In genomic region chr10:117094504-117095329, GRCm38 (mm10) we compare ENCODE assay signal across 9 mouse cellular contexts. TPM values are rescaled to one million over a fixed set of nuclear protein-coding genes. Genes with fewer than 3 reads are reported as not detected.
DNase-seq lines count a peak whose midpoint lies in the region; ATAC-seq and TF ChIP-seq lines count a peak whose summit lies in the region.
"Had no signal": no experiment of that assay in that cellular context is flagged by ENCODE, and none has a peak within 500 bp of the region (broad histone marks: within the 10 kb centered on the region; RNA-seq: fewer than 3 reads in every experiment).

No protein-coding gene starts in this region.

- TF ChIP-seq EP300 in stomach, postnatal 0 days (optimal IDR thresholded peaks at IDR 0.05): no peak

- peaks cover 27% of the 10 kb centered on the region for H3K36me3 ChIP-seq in embryonic facial prominence, embryonic 10.5 days (replicated peaks)
- H3K36me3 ChIP-seq in heart, embryonic 11.5 days (ENCODE audit: control insufficient read depth, insufficient read depth, low read length): peaks cover 4% of the 10 kb centered on the region; the same call in 1 of the 2 replicates
- no peaks in the 10 kb centered on the region for H3K36me3 ChIP-seq in stomach, postnatal 0 days (ENCODE audit: control insufficient read depth, insufficient read depth, low read length)

- intact Hi-C loops in heart, postnatal 25 days (cut with DNase I): no loop called here

- no peak for TF ChIP-seq CTCF in stomach, postnatal 0 days (IDR thresholded peaks at IDR 0.05; ENCODE audit: low read depth)

- H3K9me3 ChIP-seq in embryonic facial prominence, embryonic 10.5 days: no peaks in the 10 kb centered on the region
- H3K9me3 ChIP-seq in heart, embryonic 11.5 days (replicated peaks; ENCODE audit: control insufficient read depth, low read length): no peaks in the 10 kb centered on the region
- no peaks in the 10 kb centered on the region for H3K9me3 ChIP-seq in stomach, postnatal 0 days (ENCODE audit: control insufficient read depth, low read length)

- peak overlapping the region; percentile 42; the same call in 1 of the 2 replicates for H3K27ac ChIP-seq in embryonic facial prominence, embryonic 10.5 days (replicated peaks)
- H3K27ac ChIP-seq in heart, embryonic 11.5 days (ENCODE audit: low read depth, low read length): peak overlapping the region; percentile 62
- H3K27ac ChIP-seq in stomach, postnatal 0 days (replicated peaks): 0 out of 2 replicates have a peak overlapping the region, but pooled peaks have one; percentile 25

- no peak overlapping the region for H3K9ac ChIP-seq in heart, embryonic 11.5 days (ENCODE audit: low read depth, low read length)
- no peak overlapping the region for H3K9ac ChIP-seq in stomach, postnatal 0 days (ENCODE audit: low read length)

- 64% methylated on average over 15 of the region's 15 CpGs for WGBS in embryonic facial prominence, embryonic 10.5 days
- 36% methylated on average over 15 of the region's 15 CpGs for WGBS in heart, embryonic 11.5 days (ENCODE audit: insufficient replicate concordance)
- WGBS in stomach, postnatal 0 days: 31% methylated on average over 15 of the region's 15 CpGs

- peak; percentile 71 for ATAC-seq in heart, embryonic 11.5 days (replicated peaks; ENCODE audit: insufficient number of reproducible peaks, low FRiP score, low TSS enrichment)
- ATAC-seq in stomach, postnatal 0 days (ENCODE audit: low FRiP score, low TSS enrichment): peak; percentile 80

- no peaks in the 10 kb centered on the region for H3K27me3 ChIP-seq in embryonic facial prominence, embryonic 10.5 days (replicated peaks; ENCODE audit: low read depth, poor library complexity, severe bottlenecking)
- H3K27me3 ChIP-seq in heart, embryonic 11.5 days (ENCODE audit: control insufficient read depth, insufficient read depth, low read length): no peaks in the 10 kb centered on the region
- no peaks in the 10 kb centered on the region for H3K27me3 ChIP-seq in stomach, postnatal 0 days (ENCODE audit: control insufficient read depth, insufficient read depth, low read length)

- peak; percentile 95 for DNase-seq in heart, adult 11 months
- DNase-seq in heart, postnatal 25 days (ENCODE audit: low spot score): no peak
- DNase-seq in embryonic facial prominence, embryonic 10.5 days (ENCODE audit: low spot score): peak; percentile 40
- DNase-seq in kidney, postnatal 10 days: peak; percentile 61
- peak; percentile 65 for DNase-seq in lung, postnatal 25 days (ENCODE audit: low spot score)
- DNase-seq in stomach, postnatal 0 days (ENCODE audit: low spot score): peak; percentile 30
- DNase-seq in natural killer cell, adult 2 months (ENCODE audit: low spot score in 2 of 2): no peak

- H3K4me1 ChIP-seq in embryonic facial prominence, embryonic 10.5 days: peaks cover 21% of the 10 kb centered on the region
- H3K4me1 ChIP-seq in heart, embryonic 11.5 days (ENCODE audit: control insufficient read depth, insufficient read depth, low read length): peaks cover 17% of the 10 kb centered on the region
- peaks cover 2% of the 10 kb centered on the region; the same call in 1 of the 2 replicates for H3K4me1 ChIP-seq in stomach, postnatal 0 days (replicated peaks; ENCODE audit: control insufficient read depth, insufficient read depth)

- H3K4me3 ChIP-seq in embryonic facial prominence, embryonic 10.5 days: no peak overlapping the region
- H3K4me3 ChIP-seq in heart, embryonic 11.5 days (ENCODE audit: low read depth, low read length): no peak overlapping the region
- H3K4me3 ChIP-seq in stomach, postnatal 0 days (ENCODE audit: low read depth, low read length): no peak overlapping the region

- H3K4me2 ChIP-seq in heart, embryonic 11.5 days: peak overlapping the region; percentile 23; the same call in 1 of the 2 replicates
- no peak overlapping the region for H3K4me2 ChIP-seq in stomach, postnatal 0 days (replicated peaks; ENCODE audit: low read depth)

RNA-seq across cellular contexts. Expression of gene Cct2, which starts 31.1 kb away (rescaled TPM):
- total RNA-seq in heart, postnatal 25 days (2021): 100 to 1,000 TPM; 129 to 137 TPM
- 350 and 352 TPM in 2 replicates for polyA plus RNA-seq in embryonic facial prominence, embryonic 10.5 days (2016; fragmentation: Nextera tagmentation; extraction: Ambion mirVana)
- polyA plus RNA-seq in heart, embryonic 11.5 days (2014; fragmentation: Nextera tagmentation; extraction: Ambion mirVana): 211 and 221 TPM in 2 replicates
- polyA plus RNA-seq in stomach, postnatal 0 days (2015; fragmentation: Nextera tagmentation; extraction: Ambion mirVana): 119 and 122 TPM in 2 replicates

RNA-seq across cellular contexts. Expression of gene Lrrc10, which starts 49.6 kb away (rescaled TPM):
- 100 to 1,000 TPM; 175 to 176 TPM for total RNA-seq in heart, postnatal 25 days (2021)
- polyA plus RNA-seq in embryonic facial prominence, embryonic 10.5 days (2016; fragmentation: Nextera tagmentation; extraction: Ambion mirVana): 0.14 TPM in 1 of 2 replicates, not detected in the other
- polyA plus RNA-seq in heart, embryonic 11.5 days (2014; fragmentation: Nextera tagmentation; extraction: Ambion mirVana): 49.7 and 54.6 TPM in 2 replicates
- not detected in 2 replicates for polyA plus RNA-seq in stomach, postnatal 0 days (2015; fragmentation: Nextera tagmentation; extraction: Ambion mirVana)
- polyA plus RNA-seq: C2C12 had no signal

RNA-seq across cellular contexts. Expression of gene Frs2, which starts 53.6 kb away (rescaled TPM):
- 10 to 100 TPM; 16.3 to 17.1 TPM for total RNA-seq in heart, postnatal 25 days (2021)
- polyA plus RNA-seq in embryonic facial prominence, embryonic 10.5 days (2016; fragmentation: Nextera tagmentation; extraction: Ambion mirVana): 20.4 and 21.6 TPM in 2 replicates
- polyA plus RNA-seq in heart, embryonic 11.5 days (2014; fragmentation: Nextera tagmentation; extraction: Ambion mirVana): 27.1 and 30.4 TPM in 2 replicates
- 11.6 and 11.9 TPM in 2 replicates for polyA plus RNA-seq in stomach, postnatal 0 days (2015; fragmentation: Nextera tagmentation; extraction: Ambion mirVana)

Comparison
In these comparisons a context has a peak if more than half of its experiments do, and no peak if none do; other contexts are left out.
1. DNase-seq: peak in heart, adult 11 months (single experiment), embryonic facial prominence, embryonic 10.5 days (single experiment), kidney, postnatal 10 days (single experiment), lung, postnatal 25 days (single experiment) and stomach, postnatal 0 days (single experiment); none in heart, postnatal 25 days (single experiment) and natural killer cell, adult 2 months (0 of 2).
2. RNA of gene Lrrc10, which starts 49.6 kb away (polyA plus RNA-seq): 49.7 to 54.6 TPM in heart, embryonic 11.5 days; not detected in stomach, postnatal 0 days and 0.14 TPM in embryonic facial prominence, embryonic 10.5 days; every median in the first group is over 10 times any median in the second.
3. Peak in every context shown above with its lines, with median percentiles within 50 percentile points of each other: H3K27ac ChIP-seq.